ENCODE assay signal across 27 mouse cellular contexts in the genomic region with DNA sequence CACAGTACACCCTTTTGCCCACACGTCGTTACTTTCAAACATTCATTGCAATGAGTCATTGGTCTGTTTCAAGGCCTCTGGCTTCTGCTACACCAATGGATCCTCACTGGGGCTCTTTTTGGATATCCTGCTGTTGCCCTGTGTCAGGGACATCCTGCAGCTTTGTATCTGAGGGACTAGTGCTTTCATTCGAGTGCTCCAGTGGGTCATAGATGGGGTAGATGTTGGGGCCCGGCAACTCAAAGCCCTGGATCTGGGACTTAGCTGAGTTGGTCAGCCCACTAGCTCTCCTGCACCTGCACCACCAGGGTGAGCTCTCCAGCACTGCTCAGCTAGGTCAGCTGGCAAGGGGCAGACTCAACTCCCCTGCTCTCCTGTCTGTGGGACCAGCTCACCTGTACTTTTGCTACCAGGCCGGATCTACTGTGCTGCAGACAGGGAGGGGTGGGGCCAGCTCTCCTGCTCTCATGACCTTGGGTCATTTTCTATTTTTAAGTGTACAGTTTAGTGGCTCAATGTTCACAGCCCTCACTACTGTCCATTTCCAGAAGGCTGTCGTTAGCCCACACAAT. TPM values are rescaled to one million over a fixed set of nuclear protein-coding genes. Genes with fewer than 3 reads are reported as not detected.
A peak's percentile ranks its signal among the peaks of the same experiment; 100 is the strongest.
DNase-seq lines count a peak whose midpoint lies in the region; ATAC-seq and TF ChIP-seq lines count a peak whose summit lies in the region.
"Had no signal": no experiment of that assay in that cellular context is flagged by ENCODE, and none has a peak within 500 bp of the region (broad histone marks: within the 10 kb centered on the region; RNA-seq: fewer than 3 reads in every experiment).

No protein-coding gene starts in this region.

- TF ChIP-seq CTCF in liver, embryonic 14.5 days (IDR thresholded peaks at IDR 0.05; ENCODE audit: low read depth) = 0 out of 2 replicates have a peak, but pooled peaks have one; percentile 9
- 0 out of 2 replicates have a peak, but pooled peaks have one; percentile 5 for TF ChIP-seq CTCF in stomach, postnatal 0 days (IDR thresholded peaks at IDR 0.05; ENCODE audit: low read depth)

- H3K36me3 ChIP-seq in intestine, embryonic 16.5 days (ENCODE audit: control insufficient read depth, insufficient read depth, low read length) = no peaks in the 10 kb centered on the region
- no peaks in the 10 kb centered on the region for H3K36me3 ChIP-seq in intestine, embryonic 15.5 days
- H3K36me3 ChIP-seq in liver, embryonic 14.5 days (replicated peaks; ENCODE audit: control insufficient read depth, insufficient read depth, low read depth) = no peaks in the 10 kb centered on the region
- H3K36me3 ChIP-seq in liver, embryonic 12.5 days = no peaks in the 10 kb centered on the region
- no peaks in the 10 kb centered on the region for H3K36me3 ChIP-seq in stomach, postnatal 0 days (ENCODE audit: control insufficient read depth, insufficient read depth, low read length)
- H3K36me3 ChIP-seq: embryonic facial prominence, embryonic 12.5 days; heart, embryonic 13.5 days; hindbrain, embryonic 10.5 days; hindbrain, embryonic 15.5 days; kidney, embryonic 15.5 days; limb, embryonic 12.5 days; midbrain, embryonic 12.5 days; neural tube, embryonic 13.5 days had no signal

- no peaks in the 10 kb centered on the region for H3K4me1 ChIP-seq in intestine, embryonic 16.5 days (ENCODE audit: control insufficient read depth, insufficient read depth, low read length)
- no peaks in the 10 kb centered on the region for H3K4me1 ChIP-seq in intestine, embryonic 15.5 days (replicated peaks)
- H3K4me1 ChIP-seq in liver, embryonic 14.5 days (replicated peaks; ENCODE audit: control insufficient read depth in 2 of 2, insufficient read depth in 2 of 2, low read length in 1 of 2) = no peaks in the 10 kb centered on the region
- no peaks in the 10 kb centered on the region for H3K4me1 ChIP-seq in liver, embryonic 12.5 days
- no peaks in the 10 kb centered on the region for H3K4me1 ChIP-seq in stomach, postnatal 0 days (replicated peaks; ENCODE audit: control insufficient read depth, insufficient read depth)
- H3K4me1 ChIP-seq: embryonic facial prominence, embryonic 12.5 days; heart, embryonic 13.5 days; hindbrain, embryonic 15.5 days; kidney, embryonic 15.5 days had no signal

- no peak for TF ChIP-seq EP300 in liver, embryonic 14.5 days (IDR thresholded peaks at IDR 0.05; ENCODE audit: low read depth)
- no peak for TF ChIP-seq EP300 in stomach, postnatal 0 days (optimal IDR thresholded peaks at IDR 0.05)

- no peak overlapping the region for H3K27ac ChIP-seq in intestine, embryonic 16.5 days (ENCODE audit: low read length)
- H3K27ac ChIP-seq in intestine, embryonic 15.5 days = no peak overlapping the region
- H3K27ac ChIP-seq in liver, embryonic 14.5 days = no peak overlapping the region
- no peak overlapping the region for H3K27ac ChIP-seq in liver, embryonic 12.5 days
- no peak overlapping the region for H3K27ac ChIP-seq in stomach, postnatal 0 days (replicated peaks)
- H3K27ac ChIP-seq: embryonic facial prominence, embryonic 12.5 days; heart, embryonic 13.5 days; hindbrain, embryonic 10.5 days; hindbrain, embryonic 15.5 days; kidney, embryonic 15.5 days; limb, embryonic 12.5 days; midbrain, embryonic 12.5 days; neural tube, embryonic 13.5 days had no signal

- ATAC-seq in intestine, embryonic 16.5 days = peak; percentile 59
- no peak; the same call in 1 of the 2 replicates for ATAC-seq in intestine, embryonic 15.5 days
- ATAC-seq in liver, embryonic 14.5 days (ENCODE audit: insufficient read depth) = no peak
- no peak for ATAC-seq in liver, embryonic 12.5 days
- no peak for ATAC-seq in stomach, postnatal 0 days (ENCODE audit: low FRiP score, low TSS enrichment)
- ATAC-seq: CD4-positive, CD25-positive, alpha-beta regulatory T cell, adult 4 months; forebrain, embryonic 14.5 days; inflammation-experienced regulatory T-cells, adult 6 months; liver, postnatal 0 days had no signal

- no peak overlapping the region for H3K9ac ChIP-seq in intestine, embryonic 16.5 days (ENCODE audit: low read depth, low read length)
- no peak overlapping the region for H3K9ac ChIP-seq in intestine, embryonic 15.5 days
- no peak overlapping the region for H3K9ac ChIP-seq in liver, embryonic 14.5 days (replicated peaks)
- H3K9ac ChIP-seq in liver, embryonic 12.5 days = no peak overlapping the region
- no peak overlapping the region for H3K9ac ChIP-seq in stomach, postnatal 0 days (ENCODE audit: low read length)
- H3K9ac ChIP-seq: embryonic facial prominence, embryonic 12.5 days; heart, embryonic 13.5 days; hindbrain, embryonic 15.5 days; kidney, embryonic 15.5 days; limb, embryonic 12.5 days; liver, postnatal 0 days; midbrain, embryonic 12.5 days; neural tube, embryonic 13.5 days had no signal

- 70% methylated on average over 6 of the region's 6 CpGs for WGBS in intestine, embryonic 16.5 days
- WGBS in intestine, embryonic 15.5 days = 79% methylated on average over 6 of the region's 6 CpGs
- WGBS in liver, embryonic 14.5 days (ENCODE audit: insufficient replicate concordance) = 57% methylated on average over 6 of the region's 6 CpGs
- 63% methylated on average over 6 of the region's 6 CpGs for WGBS in liver, embryonic 12.5 days (ENCODE audit: insufficient replicate concordance)
- 76% methylated on average over 6 of the region's 6 CpGs for WGBS in stomach, postnatal 0 days

- H3K9me3 ChIP-seq in intestine, embryonic 16.5 days (ENCODE audit: control insufficient read depth, low read length) = no peaks in the 10 kb centered on the region
- no peaks in the 10 kb centered on the region for H3K9me3 ChIP-seq in intestine, embryonic 15.5 days
- H3K9me3 ChIP-seq in liver, embryonic 14.5 days (ENCODE audit: control insufficient read depth, low read length) = no peaks in the 10 kb centered on the region
- H3K9me3 ChIP-seq in liver, embryonic 12.5 days (replicated peaks) = no peaks in the 10 kb centered on the region
- H3K9me3 ChIP-seq in stomach, postnatal 0 days (ENCODE audit: control insufficient read depth, low read length) = no peaks in the 10 kb centered on the region
- H3K9me3 ChIP-seq: embryonic facial prominence, embryonic 12.5 days; heart, embryonic 13.5 days; hindbrain, embryonic 15.5 days; kidney, embryonic 15.5 days; limb, embryonic 12.5 days; midbrain, embryonic 12.5 days had no signal

- no peak overlapping the region for H3K4me3 ChIP-seq in intestine, embryonic 16.5 days (ENCODE audit: low read length)
- no peak overlapping the region for H3K4me3 ChIP-seq in intestine, embryonic 15.5 days (replicated peaks)
- no peak overlapping the region for H3K4me3 ChIP-seq in liver, embryonic 14.5 days (ENCODE audit: insufficient read depth in 1 of 2, low read depth in 2 of 2, low read length in 2 of 2)
- H3K4me3 ChIP-seq in liver, embryonic 12.5 days = no peak overlapping the region
- no peak overlapping the region for H3K4me3 ChIP-seq in stomach, postnatal 0 days (ENCODE audit: low read depth, low read length)
- H3K4me3 ChIP-seq: embryonic facial prominence, embryonic 12.5 days; heart, embryonic 13.5 days; hindbrain, embryonic 10.5 days; hindbrain, embryonic 15.5 days; kidney, embryonic 15.5 days; limb, embryonic 12.5 days; midbrain, embryonic 12.5 days; neural tube, embryonic 13.5 days had no signal

- DNase-seq in liver, embryonic 14.5 days (ENCODE audit: low read depth in 3 of 3, low spot score in 3 of 3) = no peak
- peak; percentile 35 for DNase-seq in adrenal gland, postnatal 14 days
- no peak for DNase-seq in stomach, postnatal 0 days (ENCODE audit: low spot score)
- no peak for DNase-seq in layer of hippocampus, adult 11-12 months (ENCODE audit: low spot score)
- DNase-seq: cerebellum, adult 8-10 months; cerebellum, postnatal 25 days; gastrocnemius, postnatal 25 days; heart, adult 11 months; liver, postnatal 0 days; lung, postnatal 36 days; right cerebral cortex, postnatal 4 days; thymus, postnatal 14 days had no signal

- H3K4me2 ChIP-seq in intestine, embryonic 16.5 days (ENCODE audit: low read depth, low read length) = no peak overlapping the region
- H3K4me2 ChIP-seq in intestine, embryonic 15.5 days (replicated peaks) = no peak overlapping the region
- no peak overlapping the region for H3K4me2 ChIP-seq in liver, embryonic 14.5 days (ENCODE audit: low read depth)
- no peak overlapping the region for H3K4me2 ChIP-seq in liver, embryonic 12.5 days
- H3K4me2 ChIP-seq in stomach, postnatal 0 days (replicated peaks; ENCODE audit: low read depth) = no peak overlapping the region
- H3K4me2 ChIP-seq: embryonic facial prominence, embryonic 12.5 days; heart, embryonic 13.5 days; hindbrain, embryonic 15.5 days; kidney, embryonic 15.5 days; limb, embryonic 12.5 days; midbrain, embryonic 12.5 days; neural tube, embryonic 13.5 days had no signal

- no peaks in the 10 kb centered on the region for H3K27me3 ChIP-seq in intestine, embryonic 16.5 days (replicated peaks; ENCODE audit: control insufficient read depth, insufficient read depth, low read length)
- no peaks in the 10 kb centered on the region for H3K27me3 ChIP-seq in intestine, embryonic 15.5 days (replicated peaks)
- H3K27me3 ChIP-seq in liver, embryonic 14.5 days (ENCODE audit: control insufficient read depth, insufficient read depth, low read length) = no peaks in the 10 kb centered on the region
- H3K27me3 ChIP-seq in liver, embryonic 12.5 days (replicated peaks) = no peaks in the 10 kb centered on the region
- H3K27me3 ChIP-seq in stomach, postnatal 0 days (ENCODE audit: control insufficient read depth, insufficient read depth, low read length) = no peaks in the 10 kb centered on the region
- H3K27me3 ChIP-seq: embryonic facial prominence, embryonic 12.5 days; heart, embryonic 13.5 days; hindbrain, embryonic 15.5 days; kidney, embryonic 15.5 days; limb, embryonic 12.5 days; midbrain, embryonic 12.5 days; neural tube, embryonic 13.5 days had no signal

RNA-seq across cellular contexts. Expression of gene Chst8, which starts 42.4 kb away (rescaled TPM):
- 3.9 TPM in 2 replicates for polyA plus RNA-seq in intestine, embryonic 16.5 days (2015; fragmentation: Nextera tagmentation; extraction: Ambion mirVana)
- 3.0 and 3.2 TPM in 2 replicates for polyA plus RNA-seq in intestine, embryonic 15.5 days (2015; fragmentation: Nextera tagmentation; extraction: Ambion mirVana)
- polyA plus RNA-seq in liver, embryonic 14.5 days (2012; rRNA removed) = 0.25 and 0.26 TPM in 2 replicates
- 0.09 and 0.37 TPM in 2 replicates for polyA plus RNA-seq in liver, embryonic 14.5 days (2014; fragmentation: Nextera tagmentation; extraction: Ambion mirVana)
- 1.2 and 1.3 TPM in 2 replicates for polyA plus RNA-seq in liver, embryonic 12.5 days (2016; fragmentation: Nextera tagmentation; extraction: Ambion mirVana)
- total RNA-seq in adrenal gland, postnatal 14 days (2021) = 3.8 and 7.0 TPM in 2 replicates
- 1.3 and 1.8 TPM in 2 replicates for polyA plus RNA-seq in stomach, postnatal 0 days (2015; fragmentation: Nextera tagmentation; extraction: Ambion mirVana)
- total RNA-seq: megakaryocyte, adult 5-6 weeks had no signal
- polyA plus RNA-seq: inflammation-experienced regulatory T-cells, adult 6 months had no signal

RNA-seq across cellular contexts. Expression of gene Pepd, which starts 57.3 kb away (rescaled TPM):
- polyA plus RNA-seq in intestine, embryonic 16.5 days (2015; fragmentation: Nextera tagmentation; extraction: Ambion mirVana) = 125 and 135 TPM in 2 replicates
- 91.4 and 95.6 TPM in 2 replicates for polyA plus RNA-seq in intestine, embryonic 15.5 days (2015; fragmentation: Nextera tagmentation; extraction: Ambion mirVana)
- 31.7 and 43.0 TPM in 2 replicates for polyA plus RNA-seq in liver, embryonic 14.5 days (2012; rRNA removed)
- polyA plus RNA-seq in liver, embryonic 14.5 days (2014; fragmentation: Nextera tagmentation; extraction: Ambion mirVana) = 50.3 and 63.2 TPM in 2 replicates
- 45.4 and 49.6 TPM in 2 replicates for polyA plus RNA-seq in liver, embryonic 12.5 days (2016; fragmentation: Nextera tagmentation; extraction: Ambion mirVana)
- total RNA-seq in adrenal gland, postnatal 14 days (2021) = 52.8 and 53.9 TPM in 2 replicates
- polyA plus RNA-seq in stomach, postnatal 0 days (2015; fragmentation: Nextera tagmentation; extraction: Ambion mirVana) = 48.7 and 48.8 TPM in 2 replicates
